Mouse (Mus musculus): ENCODE data around the gene Cpne2.
A peak's percentile ranks its signal among the peaks of the same experiment; 100 is the strongest.

Gene Cpne2

DNA sequence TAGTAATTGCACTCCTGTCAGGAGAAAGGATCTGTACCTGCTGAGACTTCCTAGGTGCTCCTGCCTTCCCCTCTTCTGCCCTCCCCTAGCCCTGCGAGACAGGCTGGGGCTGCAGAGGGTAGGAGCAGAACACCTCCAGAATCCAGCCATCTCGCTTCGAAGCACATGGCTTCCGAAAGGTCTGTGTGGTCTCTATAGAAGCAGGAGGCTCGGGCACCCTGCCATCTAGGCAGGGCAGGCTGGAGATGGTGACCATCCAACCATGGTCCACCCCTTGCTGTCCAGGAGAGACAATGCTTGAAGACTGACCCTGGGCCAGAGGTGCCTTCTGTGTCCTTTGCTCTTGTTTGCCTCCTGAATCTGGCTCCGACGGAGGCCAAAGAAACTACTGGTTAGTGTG, 2.8 kb downstream of the Cpne2 start:
- DNase-seq (ENCODE audit: low read depth, low spot score), result no peak

DNA sequence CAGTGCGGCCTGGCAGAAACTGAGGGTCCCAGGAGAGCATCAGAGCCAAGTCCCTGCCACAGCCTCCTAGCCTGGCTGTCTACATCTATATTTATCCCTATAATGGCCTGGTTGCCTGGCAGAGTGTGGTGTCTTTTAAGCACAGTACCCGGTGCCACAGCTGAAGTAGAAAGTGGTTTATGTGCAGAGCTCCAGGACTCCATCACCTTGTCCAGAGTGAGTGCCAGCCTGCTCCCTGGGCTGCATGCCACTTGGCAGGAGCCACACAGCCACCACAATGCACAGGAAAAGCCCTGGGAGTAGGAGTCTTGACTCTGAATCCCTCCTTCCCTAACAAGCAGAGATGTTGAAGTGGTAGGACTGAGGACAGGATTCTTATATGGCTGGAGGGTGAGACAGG, 4.7 kb downstream of the Cpne2 start:
- DNase-seq (ENCODE audit: low read depth, low spot score), result no peak

- no peak for DNase-seq (ENCODE audit: low read depth, low spot score)
Observed at GRCm38 (mm10) chr8:94540025-94540424, 7.2 kb downstream of the Cpne2 start.

- DNase-seq (ENCODE audit: low read depth, low spot score), result no peak
Observed at GRCm38 (mm10) chr8:94540889-94541795, 8.4 kb downstream of the Cpne2 start.

DNA sequence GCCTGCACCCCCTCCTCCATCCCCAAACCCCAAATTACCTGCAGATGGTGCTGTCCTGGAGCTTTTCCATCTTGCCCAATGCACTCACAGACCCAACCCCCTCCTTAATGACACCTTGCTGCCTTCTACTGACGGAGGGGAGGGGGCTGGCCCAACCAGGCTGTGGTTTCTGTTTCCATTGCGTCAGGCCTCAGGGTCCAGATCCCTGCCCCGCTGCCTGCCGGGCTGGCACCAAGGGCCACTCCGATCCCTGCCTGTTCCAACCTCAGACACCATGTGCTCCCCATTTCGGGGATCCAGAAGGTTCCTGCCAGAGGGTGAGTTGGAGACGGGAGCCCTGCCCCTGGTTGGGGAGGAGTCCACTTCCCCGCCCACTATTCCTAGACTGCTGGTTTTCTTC, 11.2 kb downstream of the Cpne2 start:
- DNase-seq (ENCODE audit: low read depth, low spot score), result no peak

GRCm38 (mm10) chr8:94549041-94549440, 16.3 kb downstream of the Cpne2 start:
- no peak for DNase-seq (ENCODE audit: low read depth, low spot score)

- DNase-seq (ENCODE audit: low read depth, low spot score), result no peak
Observed at GRCm38 (mm10) chr8:94549482-94549881, 16.7 kb downstream of the Cpne2 start.

GRCm38 (mm10) chr8:94549998-94550397, 17.2 kb downstream of the Cpne2 start:
- DNase-seq (ENCODE audit: low read depth, low spot score), result no peak

GRCm38 (mm10) chr8:94551471-94552422, 19.0 kb downstream of the Cpne2 start:
- no peak for DNase-seq (ENCODE audit: low read depth, low spot score)

GRCm38 (mm10) chr8:94552696-94553095, 19.9 kb downstream of the Cpne2 start:
- no peak for DNase-seq (ENCODE audit: low read depth, low spot score)

DNA sequence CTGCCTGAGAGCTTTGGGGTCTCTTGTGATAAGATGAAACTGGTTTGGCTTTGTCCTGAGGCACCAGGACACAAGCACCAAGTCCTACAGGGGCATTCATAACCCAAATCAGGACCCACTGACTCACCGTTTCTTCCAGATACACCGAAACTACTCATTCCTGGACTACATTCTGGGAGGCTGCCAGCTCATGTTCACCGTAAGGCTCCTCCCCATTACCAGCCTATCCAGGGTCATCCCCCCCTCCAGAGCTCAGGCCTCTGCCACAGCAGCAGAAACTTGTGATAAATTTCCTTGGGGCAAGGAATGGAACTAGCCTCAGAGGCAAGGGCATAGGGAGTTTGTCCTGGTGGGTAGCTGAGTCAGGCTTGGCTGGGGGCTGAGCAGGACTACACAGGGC, 24.5 kb downstream of the Cpne2 start:
- DNase-seq (ENCODE audit: low read depth, low spot score), result no peak

DNA sequence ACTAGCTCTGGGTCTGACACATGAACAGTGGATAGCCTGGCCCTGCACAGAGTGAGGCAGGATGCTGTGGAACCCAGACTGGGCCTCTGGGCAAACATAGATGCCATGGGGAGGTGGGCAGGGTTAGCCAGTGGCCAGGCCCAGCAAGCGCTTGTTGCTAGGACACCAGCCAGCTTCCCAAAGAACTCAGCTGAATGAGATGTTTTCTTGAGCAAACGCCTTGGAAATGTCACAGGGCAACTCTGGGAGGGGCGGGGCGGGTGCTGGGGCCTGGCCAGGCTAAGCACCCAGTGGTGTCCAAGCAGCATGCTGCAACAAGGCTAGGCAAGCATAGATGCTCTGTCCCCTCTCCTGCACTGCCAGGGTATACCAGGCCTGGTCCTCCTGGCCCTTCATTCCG, 28.5 kb downstream of the Cpne2 start:
- no peak for DNase-seq (ENCODE audit: low read depth, low spot score)

GRCm38 (mm10) chr8:94564421-94564820, 31.6 kb downstream of the Cpne2 start:
- DNase-seq (ENCODE audit: low read depth, low spot score), result no peak

GRCm38 (mm10) chr8:94566033-94566432, 33.2 kb downstream of the Cpne2 start:
- DNase-seq (ENCODE audit: low read depth, low spot score), result no peak

- no peak for DNase-seq (ENCODE audit: low read depth, low spot score)
Observed at GRCm38 (mm10) chr8:94566446-94567158, 33.8 kb downstream of the Cpne2 start.

DNA sequence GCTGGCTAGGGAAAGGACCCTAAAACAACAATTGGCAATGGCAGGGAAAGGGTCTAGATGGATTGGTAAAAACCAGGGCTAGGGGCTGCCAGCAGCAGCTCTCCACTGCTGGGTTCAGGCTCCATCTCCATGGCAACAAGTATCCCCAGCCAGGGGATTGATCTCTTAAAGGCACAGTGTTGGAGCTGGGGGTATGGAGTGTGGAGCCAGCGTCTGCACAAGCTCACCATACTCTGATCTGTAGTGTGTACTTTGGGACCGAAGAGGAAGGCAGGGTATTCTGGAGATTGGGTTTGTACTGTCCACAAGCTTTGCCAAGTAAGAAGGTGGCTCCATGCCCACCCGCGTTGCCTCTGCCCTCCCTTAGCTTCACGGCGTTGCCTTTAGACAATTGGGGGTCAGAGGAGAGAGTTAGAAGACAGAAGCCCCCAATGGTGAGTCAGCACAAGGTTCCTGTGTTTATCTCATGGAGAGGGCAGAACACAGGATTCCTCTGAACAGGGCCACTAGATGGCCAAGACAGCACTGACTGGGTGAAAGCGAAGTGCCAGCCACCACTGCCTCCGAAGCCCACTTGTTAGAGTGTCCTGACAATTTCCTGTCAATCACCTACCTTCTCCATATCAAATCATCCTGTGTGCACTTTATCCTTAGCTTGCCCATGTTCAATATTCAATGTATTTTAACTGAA, 34.5 kb downstream of the Cpne2 start:
- DNase-seq (ENCODE audit: low read depth, low spot score), result no peak

DNA sequence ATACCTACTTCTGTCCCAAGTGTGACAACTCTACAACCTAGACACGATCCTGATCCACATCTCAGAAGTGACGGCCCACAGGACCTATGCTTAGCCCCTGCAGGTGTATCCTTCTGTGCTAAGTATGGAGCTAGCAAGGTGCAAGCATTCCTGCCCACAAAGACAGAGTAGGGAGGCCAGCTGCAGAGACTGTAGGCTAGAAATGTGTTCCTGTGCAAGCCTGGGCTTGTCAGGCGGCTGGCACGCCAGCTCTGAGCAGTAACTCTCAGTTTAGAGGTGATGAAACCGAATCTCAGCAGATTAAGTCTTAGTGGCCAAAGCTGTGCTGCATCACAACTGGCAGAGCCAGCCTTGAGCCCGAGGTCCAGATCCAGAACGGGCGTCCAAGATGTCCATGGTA, 35.3 kb downstream of the Cpne2 start:
- peak; percentile 8 for DNase-seq (ENCODE audit: low read depth, low spot score)

DNA sequence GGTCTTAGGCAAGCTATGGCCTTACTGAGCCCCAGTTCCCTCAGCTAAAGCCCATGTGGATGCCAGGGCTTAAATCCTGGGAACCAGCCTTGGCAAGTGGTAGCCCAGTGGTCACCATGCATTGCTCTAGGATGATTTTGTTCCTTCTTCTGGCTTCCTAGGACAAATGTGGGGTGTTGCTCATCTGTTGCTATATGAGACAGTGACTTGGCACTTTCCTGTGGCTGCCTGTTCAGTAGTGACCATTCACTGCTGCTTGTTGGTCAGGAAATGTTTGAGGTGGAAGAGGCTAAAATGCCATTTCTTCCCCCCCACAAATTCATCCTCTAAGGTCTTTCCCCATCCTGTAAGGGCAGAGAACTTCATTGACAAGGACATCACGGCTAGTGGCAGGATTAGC, 36.6 kb downstream of the Cpne2 start:
- no peak for DNase-seq (ENCODE audit: low read depth, low spot score)

- no peak for DNase-seq (ENCODE audit: low read depth, low spot score)
Observed at GRCm38 (mm10) chr8:94571896-94572295, 39.1 kb downstream of the Cpne2 start.

DNA sequence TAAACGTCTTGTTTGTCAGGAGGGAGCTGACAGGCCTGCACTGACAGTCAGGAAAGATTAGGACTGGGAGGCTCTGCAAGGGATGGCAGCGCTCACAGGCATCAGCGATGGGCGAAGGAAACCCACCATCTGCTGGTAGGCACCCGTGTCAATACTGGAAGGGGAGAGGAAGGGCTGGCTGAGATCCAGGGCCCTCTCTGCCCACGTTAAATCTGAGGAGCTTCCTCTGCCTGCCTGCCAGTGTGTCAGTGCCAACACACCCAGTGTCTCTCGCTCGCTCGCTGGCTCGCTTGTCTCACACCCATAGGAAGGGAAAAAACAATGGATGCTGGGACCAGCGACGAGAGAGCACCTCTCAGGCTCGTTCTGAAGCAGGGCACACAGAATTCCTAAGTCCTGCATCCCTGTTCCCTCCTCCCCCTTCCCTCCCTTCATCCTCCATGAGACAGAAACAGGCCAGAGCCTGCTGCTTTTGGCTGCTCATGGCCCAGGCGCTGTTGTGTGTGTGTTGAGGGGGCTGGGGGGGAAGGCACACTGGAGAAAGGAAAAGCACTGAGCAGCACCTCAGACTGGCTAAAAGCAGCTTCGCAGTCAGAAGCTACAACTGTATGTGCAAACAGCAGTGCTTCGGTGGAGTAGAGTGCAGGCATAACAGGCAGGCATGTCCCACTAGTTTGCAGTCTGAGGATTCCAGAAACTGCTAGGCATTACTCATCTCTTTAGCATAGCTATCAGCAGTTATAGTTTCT, 41.5 kb downstream of the Cpne2 start:
- DNase-seq (ENCODE audit: low read depth, low spot score), result no peak

- no peak for DNase-seq (ENCODE audit: low read depth, low spot score)
Observed at GRCm38 (mm10) chr8:94575148-94575547, 42.4 kb downstream of the Cpne2 start.
